In genomic region chr10:80385811-80386734, GRCm38 (mm10) we compare ENCODE assay signal across 9 mouse cellular contexts. TPM values are rescaled to one million over a fixed set of nuclear protein-coding genes. Genes with fewer than 3 reads are reported as not detected.
DNase-seq lines count a peak whose midpoint lies in the region; ATAC-seq and TF ChIP-seq lines count a peak whose summit lies in the region.
"Had no signal": no experiment of that assay in that cellular context is flagged by ENCODE, and none has a peak within 500 bp of the region (broad histone marks: within the 10 kb centered on the region; RNA-seq: fewer than 3 reads in every experiment).

No protein-coding gene starts in this region.

- H3K27me3 ChIP-seq in heart, embryonic 11.5 days (ENCODE audit: control insufficient read depth, insufficient read depth, low read length), result no peaks in the 10 kb centered on the region
- no peaks in the 10 kb centered on the region for H3K27me3 ChIP-seq in forebrain, embryonic 14.5 days (replicated peaks; ENCODE audit: control insufficient read depth, insufficient read depth, low read length)
- H3K27me3 ChIP-seq in limb, embryonic 13.5 days, result no peaks in the 10 kb centered on the region
- H3K27me3 ChIP-seq in myocyte (ENCODE audit: control insufficient read depth, insufficient read depth, insufficient read length), result no peaks in the 10 kb centered on the region

- TF ChIP-seq POLR2A in myocyte (IDR thresholded peaks at IDR 0.05; ENCODE audit: insufficient read length, low read depth), result peak; percentile 79

- H3K36me3 ChIP-seq in heart, embryonic 11.5 days (ENCODE audit: control insufficient read depth, insufficient read depth, low read length), result peaks cover 15% of the 10 kb centered on the region
- peaks cover 56% of the 10 kb centered on the region for H3K36me3 ChIP-seq in forebrain, embryonic 14.5 days (ENCODE audit: control insufficient read depth, insufficient read depth, low read length)
- H3K36me3 ChIP-seq in limb, embryonic 13.5 days, result peaks cover 52% of the 10 kb centered on the region
- no peaks in the 10 kb centered on the region for H3K36me3 ChIP-seq in myocyte (ENCODE audit: control insufficient read depth, insufficient read depth)

- H3K9ac ChIP-seq in heart, embryonic 11.5 days (ENCODE audit: low read depth, low read length), result peak overlapping the region; percentile 95
- H3K9ac ChIP-seq in forebrain, embryonic 14.5 days (ENCODE audit: low read length), result peak overlapping the region; percentile 99
- H3K9ac ChIP-seq in limb, embryonic 13.5 days, result peak overlapping the region; percentile 99

- peak overlapping the region; percentile 85 for H3K4me3 ChIP-seq in heart, embryonic 11.5 days (ENCODE audit: low read depth, low read length)
- peak overlapping the region; percentile 97 for H3K4me3 ChIP-seq in forebrain, embryonic 14.5 days (ENCODE audit: low read depth, low read length)
- H3K4me3 ChIP-seq in limb, embryonic 13.5 days, result peak overlapping the region; percentile 97
- H3K4me3 ChIP-seq in myocyte, result peak overlapping the region; percentile 100

- H3K4me1 ChIP-seq in heart, embryonic 11.5 days (ENCODE audit: control insufficient read depth, insufficient read depth, low read length), result peaks cover 34% of the 10 kb centered on the region
- H3K4me1 ChIP-seq in forebrain, embryonic 14.5 days (ENCODE audit: control insufficient read depth, insufficient read depth, low read length), result peaks cover 28% of the 10 kb centered on the region
- H3K4me1 ChIP-seq in limb, embryonic 13.5 days, result peaks cover 45% of the 10 kb centered on the region

- peaks cover 51% of the 10 kb centered on the region for H3K79me2 ChIP-seq in myocyte (ENCODE audit: control insufficient read depth, insufficient read depth)

- DNase-seq in heart, adult 8-10 months (ENCODE audit: low spot score), result no peak
- DNase-seq in Muller cell, postnatal 12 days (ENCODE audit: inconsistent ontology term), result peak; percentile 75
- peak; percentile 89 for DNase-seq in forebrain, embryonic 14.5 days (ENCODE audit: low spot score)
- DNase-seq in spleen, postnatal 36 days (ENCODE audit: low spot score in 2 of 2), result no peak
- DNase-seq in left cerebral cortex, adult 11 months (ENCODE audit: low spot score), result no peak

- peak overlapping the region; percentile 87 for H3ac ChIP-seq in myocyte (ENCODE audit: control insufficient read depth, insufficient read length)

- peak overlapping the region; percentile 96 for H3K4me2 ChIP-seq in heart, embryonic 11.5 days
- H3K4me2 ChIP-seq in forebrain, embryonic 14.5 days (ENCODE audit: low read length), result peak overlapping the region; percentile 98
- peak overlapping the region; percentile 95 for H3K4me2 ChIP-seq in limb, embryonic 13.5 days (replicated peaks)
- H3K4me2 ChIP-seq in myocyte (ENCODE audit: low read depth), result peak overlapping the region; percentile 94

- ATAC-seq in heart, embryonic 11.5 days (replicated peaks; ENCODE audit: insufficient number of reproducible peaks, low FRiP score, low TSS enrichment), result no peak
- peak; percentile 77 for ATAC-seq in forebrain, embryonic 14.5 days
- peak; percentile 39 for ATAC-seq in limb, embryonic 13.5 days (ENCODE audit: low FRiP score, low read depth)

- peak overlapping the region; percentile 78 for H3K27ac ChIP-seq in heart, embryonic 11.5 days (ENCODE audit: low read depth, low read length)
- peak overlapping the region; percentile 95 for H3K27ac ChIP-seq in forebrain, embryonic 14.5 days (ENCODE audit: low read depth, low read length)
- peak overlapping the region; percentile 80 for H3K27ac ChIP-seq in limb, embryonic 13.5 days

- no peaks in the 10 kb centered on the region for H3K9me3 ChIP-seq in heart, embryonic 11.5 days (replicated peaks; ENCODE audit: control insufficient read depth, low read length)
- H3K9me3 ChIP-seq in forebrain, embryonic 14.5 days (replicated peaks; ENCODE audit: control insufficient read depth, low read length), result no peaks in the 10 kb centered on the region
- no peaks in the 10 kb centered on the region for H3K9me3 ChIP-seq in limb, embryonic 13.5 days

- 3% methylated on average over 34 of the region's 34 CpGs for WGBS in heart, embryonic 11.5 days (ENCODE audit: insufficient replicate concordance)
- under 1% methylated on average over 34 of the region's 34 CpGs for WGBS in forebrain, embryonic 14.5 days
- under 1% methylated on average over 34 of the region's 34 CpGs for WGBS in limb, embryonic 13.5 days

TF ChIP-seq in myocyte, 11 proteins besides CTCF, POLR2A, EP300 and RAD21:
- no peak for TF ChIP-seq MYOD1 (IDR thresholded peaks at IDR 0.05; ENCODE audit: control insufficient read depth in 1 of 3, insufficient read length in 2 of 3, low read depth in 2 of 3)
- TF ChIP-seq TCF12 (IDR thresholded peaks at IDR 0.05; ENCODE audit: insufficient read depth, poor library complexity, severe bottlenecking), result no peak
- TF ChIP-seq REST (IDR thresholded peaks at IDR 0.05; ENCODE audit: insufficient read depth, insufficient read length), result no peak
- TF ChIP-seq CEBPB (IDR thresholded peaks at IDR 0.05; ENCODE audit: insufficient read depth, poor library complexity, severe bottlenecking), result no peak
- no peak for TF ChIP-seq USF1 (IDR thresholded peaks at IDR 0.05; ENCODE audit: low read depth)
- no peak for TF ChIP-seq MAX (IDR thresholded peaks at IDR 0.05; ENCODE audit: low read depth)
- TF ChIP-seq SRF (IDR thresholded peaks at IDR 0.05; ENCODE audit: control insufficient read depth, insufficient read length, low read depth), result no peak
- peak; percentile 40 for TF ChIP-seq E2F4 (IDR thresholded peaks at IDR 0.05; ENCODE audit: insufficient read depth)
- TF ChIP-seq POLR2AphosphoS2 (IDR thresholded peaks at IDR 0.05; ENCODE audit: insufficient read length, low read depth), result peak; percentile 84
- TF ChIP-seq MYOG (IDR thresholded peaks at IDR 0.05; ENCODE audit: control insufficient read depth in 1 of 3, insufficient read depth in 1 of 3, insufficient read length in 2 of 3, low read depth in 2 of 3), result no peak
- TF ChIP-seq TCF3 (IDR thresholded peaks at IDR 0.05; ENCODE audit: insufficient read length, low read depth), result no peak

RNA-seq across cellular contexts. Expression of gene Mex3d, which starts 1.4 kb away (rescaled TPM):
- 4.0 and 6.4 TPM in 2 replicates for polyA plus RNA-seq in heart, embryonic 11.5 days (2014; fragmentation: Nextera tagmentation; extraction: Ambion mirVana)
- 1 to 10 TPM; 5.9 to 9.8 (median 8.3) TPM for total RNA-seq in heart, adult 8-10 months (2022)
- polyA plus RNA-seq in forebrain, embryonic 14.5 days (2014; fragmentation: Nextera tagmentation; extraction: Ambion mirVana), result 16.9 and 17.8 TPM in 2 replicates
- polyA plus RNA-seq in limb, embryonic 13.5 days (2015; fragmentation: Nextera tagmentation; extraction: Ambion mirVana), result 9.2 and 9.5 TPM in 2 replicates
- 29.6 TPM for polyA plus RNA-seq in myocyte (2012; fragmentation: generic; extraction: Trizol)

RNA-seq across cellular contexts. Expression of gene Mbd3, which starts 13.3 kb away (rescaled TPM):
- polyA plus RNA-seq in heart, embryonic 11.5 days (2014; fragmentation: Nextera tagmentation; extraction: Ambion mirVana), result 151 and 171 TPM in 2 replicates
- 100 to 1,000 TPM in 1 of 4 experiments, 10 to 100 TPM in 3; 92.9 to 107 (median 97.0) TPM for total RNA-seq in heart, adult 8-10 months (2022)
- 216 and 221 TPM in 2 replicates for polyA plus RNA-seq in forebrain, embryonic 14.5 days (2014; fragmentation: Nextera tagmentation; extraction: Ambion mirVana)
- 276 and 288 TPM in 2 replicates for polyA plus RNA-seq in limb, embryonic 13.5 days (2015; fragmentation: Nextera tagmentation; extraction: Ambion mirVana)
- 190 TPM for polyA plus RNA-seq in myocyte (2012; fragmentation: generic; extraction: Trizol)

RNA-seq across cellular contexts. Expression of gene Uqcr11, which starts 20.6 kb away (rescaled TPM):
- polyA plus RNA-seq in heart, embryonic 11.5 days (2014; fragmentation: Nextera tagmentation; extraction: Ambion mirVana), result 1,161 and 1,177 TPM in 2 replicates
- 1,000 to 10,000 TPM; 1,795 to 2,190 (median 1,939) TPM for total RNA-seq in heart, adult 8-10 months (2022)
- 628 and 893 TPM in 2 replicates for polyA plus RNA-seq in forebrain, embryonic 14.5 days (2014; fragmentation: Nextera tagmentation; extraction: Ambion mirVana)
- 443 and 459 TPM in 2 replicates for polyA plus RNA-seq in limb, embryonic 13.5 days (2015; fragmentation: Nextera tagmentation; extraction: Ambion mirVana)
- polyA plus RNA-seq in myocyte (2012; fragmentation: generic; extraction: Trizol), result 1,247 TPM

RNA-seq across cellular contexts. Expression of gene Plk5, which starts 29.8 kb away (rescaled TPM):
- not detected in 2 replicates for polyA plus RNA-seq in heart, embryonic 11.5 days (2014; fragmentation: Nextera tagmentation; extraction: Ambion mirVana)
- total RNA-seq in heart, adult 8-10 months (2022), result 1 to 10 TPM in 2 of 4 experiments, under 1 TPM in 2; 0.91 to 1.3 (median 1.1) TPM
- 1.2 and 1.9 TPM in 2 replicates for polyA plus RNA-seq in forebrain, embryonic 14.5 days (2014; fragmentation: Nextera tagmentation; extraction: Ambion mirVana)
- 1.2 and 2.2 TPM in 2 replicates for polyA plus RNA-seq in limb, embryonic 13.5 days (2015; fragmentation: Nextera tagmentation; extraction: Ambion mirVana)
- polyA plus RNA-seq in myocyte (2012; fragmentation: generic; extraction: Trizol), result 0.05 TPM
- total RNA-seq: neutrophil, adult 5-6 weeks had no signal

RNA-seq across cellular contexts. Expression of gene Adamtsl5, which starts 37.9 kb away (rescaled TPM):
- 2.4 and 3.7 TPM in 2 replicates for polyA plus RNA-seq in heart, embryonic 11.5 days (2014; fragmentation: Nextera tagmentation; extraction: Ambion mirVana)
- total RNA-seq in heart, adult 8-10 months (2022), result 100 to 1,000 TPM in 2 of 4 experiments, 10 to 100 TPM in 2; 87.9 to 109 (median 99.6) TPM
- 0.48 and 0.52 TPM in 2 replicates for polyA plus RNA-seq in forebrain, embryonic 14.5 days (2014; fragmentation: Nextera tagmentation; extraction: Ambion mirVana)
- polyA plus RNA-seq in limb, embryonic 13.5 days (2015; fragmentation: Nextera tagmentation; extraction: Ambion mirVana), result 2.0 and 2.4 TPM in 2 replicates
- polyA plus RNA-seq in myocyte (2012; fragmentation: generic; extraction: Trizol), result 57.8 TPM
- total RNA-seq: neutrophil, adult 5-6 weeks had no signal

Comparison
In these comparisons a context has a peak if more than half of its experiments do, and no peak if none do; other contexts are left out.
1. DNase-seq: peak in Muller cell, postnatal 12 days (single experiment) and forebrain, embryonic 14.5 days (single experiment); none in heart, adult 8-10 months (single experiment), spleen, postnatal 36 days (0 of 2) and left cerebral cortex, adult 11 months (single experiment).
2. Peak in every context shown above with its lines, with median percentiles within 50 percentile points of each other: H3K27ac ChIP-seq, H3K4me2 ChIP-seq, H3K4me3 ChIP-seq and H3K9ac ChIP-seq.